Mouse (Mus musculus): ENCODE results near the gene Tunar. TPM values are rescaled to one million over a fixed set of nuclear protein-coding genes. Genes with fewer than 3 reads are reported as not detected.
A peak's percentile ranks its signal among the peaks of the same experiment; 100 is the strongest.

The Tunar gene
- total and polyA plus RNA-seq, 2 experiments = not detected

DNA sequence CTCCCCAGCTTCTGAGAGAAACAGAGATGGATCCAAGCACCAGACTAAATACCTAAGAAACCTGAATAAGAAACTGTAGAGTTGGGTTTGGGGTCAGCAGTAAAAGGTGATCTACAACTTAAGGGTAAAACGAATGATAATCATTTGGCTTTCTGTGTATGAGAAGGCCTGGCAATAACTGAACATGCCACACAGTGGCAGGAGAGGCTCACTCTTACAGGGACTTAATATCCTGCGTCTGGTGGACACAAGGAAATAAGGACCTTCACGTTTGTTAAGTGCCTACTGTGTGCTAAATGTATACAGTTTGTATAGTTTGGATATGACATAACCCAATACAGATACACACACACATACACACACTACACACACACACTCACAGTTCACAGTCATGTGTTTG, 98.2 kb downstream of the Tunar start:
- Histone ChIP-seq H3K27ac (replicated peaks; ENCODE audit: insufficient read depth, low read depth, low read length) (no peak overlapping the region), H3K9ac (ENCODE audit: low read depth, low read length) (no peak overlapping the region), H3K79me2 (ENCODE audit: control insufficient read depth, insufficient read depth, low read length) (no peaks in the 10 kb centered on the region), H3K27me3 (ENCODE audit: control insufficient read depth, insufficient read depth, low read length) (no peaks in the 10 kb centered on the region), H3K4me1 (ENCODE audit: control insufficient read depth, insufficient read depth, low read length) (no peaks in the 10 kb centered on the region), H3K4me3 (ENCODE audit: insufficient read depth, low read depth, low read length) (no peak overlapping the region), H3K36me3 (ENCODE audit: control insufficient read depth, insufficient read depth, low read length) (no peaks in the 10 kb centered on the region)
- 51% methylated on average over 3 of the region's 3 CpGs for WGBS
- TF ChIP-seq POLR2A (IDR thresholded peaks at IDR 0.05; ENCODE audit: extremely low read depth, insufficient read depth, low read length) = no peak
- TF ChIP-seq CTCF (IDR thresholded peaks at IDR 0.05; ENCODE audit: low read depth, low read length) = no peak
- DNase-seq (ENCODE audit: extremely low read depth, low read depth, low spot score) = no peak

DNA sequence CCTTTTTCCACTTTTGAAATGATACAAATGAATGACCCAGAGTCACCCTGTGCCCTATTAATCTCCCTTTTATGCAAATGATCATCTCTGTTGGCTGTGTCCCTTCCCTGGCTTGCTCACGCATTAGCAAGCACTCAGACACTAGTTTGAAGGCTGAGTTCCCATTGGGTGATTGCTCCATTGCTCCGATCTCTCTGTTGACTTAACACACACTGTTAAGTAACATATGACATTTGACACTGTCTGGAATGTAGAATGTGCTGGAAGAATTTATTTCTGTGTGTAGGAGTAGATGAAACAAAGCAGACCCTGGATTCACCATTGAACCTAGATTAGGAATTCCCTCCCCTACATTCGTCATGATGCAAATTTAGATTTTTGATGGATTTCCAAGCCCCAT, 99.1 kb downstream of the Tunar start:
- peak; percentile 13 for DNase-seq (ENCODE audit: extremely low read depth, low read depth, low spot score)
- no peaks in the 10 kb centered on the region for H3K79me2 ChIP-seq (ENCODE audit: control insufficient read depth, insufficient read depth, low read length)
- no peak overlapping the region for H3K27ac ChIP-seq (replicated peaks; ENCODE audit: insufficient read depth, low read depth, low read length)
- H3K4me3 ChIP-seq (ENCODE audit: insufficient read depth, low read depth, low read length) = no peak overlapping the region
- no peaks in the 10 kb centered on the region for H3K36me3 ChIP-seq (ENCODE audit: control insufficient read depth, insufficient read depth, low read length)
- TF ChIP-seq CTCF (IDR thresholded peaks at IDR 0.05; ENCODE audit: low read depth, low read length) (no peak), POLR2A (IDR thresholded peaks at IDR 0.05; ENCODE audit: extremely low read depth, insufficient read depth, low read length) (no peak)
- no peaks in the 10 kb centered on the region for H3K27me3 ChIP-seq (ENCODE audit: control insufficient read depth, insufficient read depth, low read length)
- H3K4me1 ChIP-seq (ENCODE audit: control insufficient read depth, insufficient read depth, low read length) = no peaks in the 10 kb centered on the region
- no peak overlapping the region for H3K9ac ChIP-seq (ENCODE audit: low read depth, low read length)
- WGBS = 37% methylated on average over 3 of the region's 3 CpGs

Other genes starting within 250 kb of the Tunar start
- not detected in 2 replicates for gene Tcl1b2, start 187.9 kb upstream of the Tunar start, total RNA-seq (2014; rRNA removed)
- not detected in 2 replicates for gene Tcl1b2, start 187.9 kb upstream of the Tunar start, polyA plus RNA-seq (2012; rRNA removed)
- gene Tcl1b1, start 174.2 kb upstream of the Tunar start, total RNA-seq (2014; rRNA removed) = not detected in 2 replicates
- gene Tcl1b1, start 174.2 kb upstream of the Tunar start, polyA plus RNA-seq (2012; rRNA removed) = not detected in 2 replicates
- not detected in 2 replicates for gene Tcl1b5, start 157.5 kb upstream of the Tunar start, total RNA-seq (2014; rRNA removed)
- gene Tcl1b5, start 157.5 kb upstream of the Tunar start, polyA plus RNA-seq (2012; rRNA removed) = not detected in 2 replicates
- gene Tcl1b3, start 142.8 kb upstream of the Tunar start, total RNA-seq (2014; rRNA removed) = not detected in 2 replicates
- gene Tcl1b3, start 142.8 kb upstream of the Tunar start, polyA plus RNA-seq (2012; rRNA removed) = not detected in 2 replicates
- not detected in 2 replicates for gene Tcl1b4, start 131.9 kb upstream of the Tunar start, total RNA-seq (2014; rRNA removed)
- gene Tcl1b4, start 131.9 kb upstream of the Tunar start, polyA plus RNA-seq (2012; rRNA removed) = not detected in 2 replicates
- not detected in 2 replicates for gene Tcl1, start 111.1 kb upstream of the Tunar start, total RNA-seq (2014; rRNA removed)
- not detected in 2 replicates for gene Tcl1, start 111.1 kb upstream of the Tunar start, polyA plus RNA-seq (2012; rRNA removed)
- 0.74 and 0.92 TPM in 2 replicates for gene D430019H16Rik, start 120.0 kb downstream of the Tunar start, total RNA-seq (2014; rRNA removed)
- gene D430019H16Rik, start 120.0 kb downstream of the Tunar start, polyA plus RNA-seq (2012; rRNA removed) = 0.55 and 0.65 TPM in 2 replicates
- gene Bdkrb2, start 229.4 kb downstream of the Tunar start, total RNA-seq (2014; rRNA removed) = 0.09 and 0.13 TPM in 2 replicates
- gene Bdkrb2, start 229.4 kb downstream of the Tunar start, polyA plus RNA-seq (2012; rRNA removed) = 0.06 TPM in 1 of 2 replicates, not detected in the other